Mouse (Mus musculus) ovary, postnatal 14 days (tissue): ENCODE results near the gene Etfdh.

Experiments used
- DNase-seq: peaks from one replicate; pipeline ENCODE4 v3.0.0; 2022; ENCODE audit warnings: low spot score

Etfdh gene

DNA sequence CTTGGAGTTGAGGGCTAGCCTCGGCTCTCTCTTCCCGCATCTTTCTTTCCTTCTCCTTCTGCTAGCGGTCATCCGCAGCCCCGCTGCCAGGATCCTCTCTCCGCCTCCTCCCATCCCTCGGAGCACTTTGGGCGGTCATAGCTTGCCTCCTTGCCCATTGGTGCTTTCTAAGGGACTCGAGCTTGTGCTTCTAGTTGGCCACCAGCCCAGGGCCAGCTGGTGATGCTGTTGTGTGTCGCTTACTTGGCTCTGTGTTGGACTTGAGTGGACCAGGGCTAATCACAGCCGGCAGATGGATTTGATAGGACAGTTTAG lies at the start of gene Etfdh:
Gene Etfdh (minus strand): TSS at position 85 of the 315 bp plus-strand sequence.
- DNase-seq, result peak; percentile 57

DNA sequence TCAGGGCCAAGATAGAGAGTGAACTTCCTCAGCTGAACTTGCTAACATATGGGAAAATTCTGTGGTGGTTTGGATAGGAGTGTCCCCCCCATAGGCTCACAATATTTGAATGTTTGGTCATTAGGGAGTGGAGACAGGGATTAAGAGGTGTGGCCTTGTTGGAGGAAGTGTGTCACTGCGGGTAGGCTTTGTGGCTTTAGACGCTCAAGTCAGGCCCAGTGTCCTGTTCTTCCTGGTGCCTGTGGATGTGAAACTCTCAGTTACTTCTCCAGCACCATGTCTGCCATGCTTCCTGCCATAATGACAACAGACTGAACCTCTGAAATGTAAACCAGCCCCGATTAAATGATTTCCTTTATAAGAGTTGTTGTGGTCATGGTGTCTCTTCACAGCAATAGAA lies 47.1 kb upstream of the Etfdh start:
- no peak for DNase-seq

DNA sequence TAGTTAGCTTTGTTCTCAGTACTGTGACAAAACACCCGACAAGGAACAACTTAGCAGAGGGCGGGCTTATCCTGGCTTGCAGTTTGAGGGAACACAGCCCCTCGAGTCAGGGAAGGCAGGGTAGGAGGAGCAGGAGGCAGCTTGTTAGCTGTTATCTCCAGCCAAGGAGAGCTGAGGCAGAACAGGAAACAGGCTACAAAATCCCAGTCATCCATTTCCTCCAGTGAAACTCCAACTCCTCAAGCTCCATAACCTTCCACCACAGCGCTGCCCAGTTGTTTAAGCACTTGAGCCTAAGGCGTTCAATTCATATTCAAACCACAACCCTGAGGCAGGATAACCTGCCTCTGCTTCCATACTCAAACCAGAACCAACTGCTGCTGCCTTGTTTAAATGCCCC lies 45.3 kb upstream of the Etfdh start:
- DNase-seq, result no peak

DNA sequence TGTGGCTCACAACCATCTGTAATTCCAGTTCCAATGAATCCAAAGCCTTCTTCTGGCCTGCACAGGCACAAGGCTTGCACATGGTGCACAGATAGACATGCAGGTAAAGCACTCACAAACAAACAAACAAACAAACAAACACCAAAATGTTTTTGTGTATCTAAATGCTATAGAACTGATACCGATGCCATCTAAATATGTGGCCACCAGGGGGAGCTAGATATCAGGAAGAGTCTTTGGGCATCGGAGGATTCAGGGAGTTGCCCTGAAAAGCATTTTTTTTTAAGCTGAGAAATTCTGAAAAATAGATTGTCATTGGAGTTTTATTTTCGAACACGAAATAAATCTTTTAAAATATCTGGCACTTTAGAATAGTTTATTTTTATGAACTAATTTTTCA lies 43.8 kb upstream of the Etfdh start:
- peak; percentile 63 for DNase-seq

DNA sequence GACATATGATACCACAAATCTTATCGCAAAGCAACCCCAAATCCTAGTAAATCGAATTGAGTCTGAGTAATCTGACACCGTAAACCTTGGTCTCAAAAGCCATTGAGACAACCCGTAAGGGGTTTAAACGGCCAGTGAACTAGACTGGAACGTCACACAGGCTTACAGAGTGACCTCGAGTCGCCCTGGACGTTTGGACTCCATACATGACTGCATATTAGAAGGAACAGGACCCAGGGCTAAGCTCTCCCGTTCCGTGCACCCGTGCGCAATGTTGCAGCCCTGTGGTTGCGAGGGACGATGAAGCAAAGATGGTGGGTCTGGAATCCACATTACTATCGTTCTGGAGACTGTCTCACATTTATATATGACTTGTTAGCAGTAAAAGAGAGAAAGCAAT lies 42.9 kb upstream of the Etfdh start:
- DNase-seq, result no peak

DNA sequence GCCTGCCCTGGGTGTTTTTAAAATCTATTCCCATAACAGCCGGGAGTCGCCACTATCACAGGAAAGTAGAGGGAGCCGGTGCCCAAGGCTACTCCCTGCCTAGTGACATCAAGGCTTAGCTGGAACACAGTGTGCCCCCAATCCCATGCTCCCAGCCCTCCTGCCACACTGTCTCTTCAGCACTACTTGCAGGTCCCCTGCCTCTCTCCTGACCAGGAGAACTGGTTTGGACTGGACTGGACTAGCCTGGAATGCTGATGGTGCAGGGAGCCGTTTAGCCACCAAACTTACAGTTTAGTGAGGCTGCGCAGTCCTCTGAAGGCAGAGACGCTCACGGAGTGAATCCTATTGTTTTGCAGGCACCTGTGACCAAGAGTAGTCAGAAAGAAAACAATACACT lies 41.3 kb upstream of the Etfdh start:
- no peak for DNase-seq

DNA sequence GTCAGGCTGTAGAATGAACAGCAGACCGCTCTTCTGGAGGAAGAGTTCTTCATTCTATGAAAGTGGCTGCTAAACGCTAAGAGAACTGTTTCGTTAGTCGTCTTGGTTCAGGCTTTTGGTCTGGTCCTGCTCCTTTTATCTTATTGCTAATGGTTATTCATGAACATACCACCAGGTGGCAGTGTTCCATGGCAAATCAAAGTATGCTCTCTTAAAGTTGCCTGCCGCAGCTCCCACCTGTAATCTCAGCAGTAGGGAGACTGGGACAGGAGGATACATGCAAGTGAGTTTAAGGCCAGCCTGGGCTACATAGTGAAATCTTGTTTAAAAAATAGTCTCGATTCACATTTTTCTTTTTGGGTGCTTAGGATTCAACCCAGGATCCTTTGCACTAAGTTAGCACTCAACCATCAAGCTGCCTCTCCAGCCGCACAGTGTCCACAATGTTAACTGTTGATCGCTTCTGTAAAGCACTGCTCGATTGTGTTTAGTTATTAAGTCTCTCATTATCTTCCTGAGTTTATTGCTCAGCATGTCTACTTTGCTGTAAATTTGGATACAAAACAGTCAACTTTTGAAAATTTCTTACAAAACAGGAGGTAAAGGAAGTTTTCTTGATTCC lies 35.6 kb upstream of the Etfdh start:
- DNase-seq, result peak; percentile 54

DNA sequence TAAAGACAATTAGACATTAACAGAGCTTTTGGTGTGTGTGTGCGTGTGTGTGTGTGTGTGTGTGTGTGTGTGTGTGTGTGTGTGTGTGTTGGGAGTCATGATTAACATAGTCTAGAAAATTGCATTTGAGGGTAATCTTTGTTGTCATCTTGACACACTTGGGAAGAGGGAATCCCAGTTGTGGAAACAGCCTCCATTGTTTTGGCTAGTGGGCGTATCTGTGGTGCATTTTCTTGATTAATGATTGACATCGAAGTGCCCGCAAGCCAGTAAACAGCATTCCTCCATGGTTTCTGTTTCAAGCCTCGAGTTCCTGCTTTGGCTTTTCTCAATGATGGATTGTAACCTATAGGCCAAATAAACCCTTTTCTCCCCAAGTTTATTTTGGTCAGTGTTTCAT lies 27.4 kb upstream of the Etfdh start:
- no peak for DNase-seq

DNA sequence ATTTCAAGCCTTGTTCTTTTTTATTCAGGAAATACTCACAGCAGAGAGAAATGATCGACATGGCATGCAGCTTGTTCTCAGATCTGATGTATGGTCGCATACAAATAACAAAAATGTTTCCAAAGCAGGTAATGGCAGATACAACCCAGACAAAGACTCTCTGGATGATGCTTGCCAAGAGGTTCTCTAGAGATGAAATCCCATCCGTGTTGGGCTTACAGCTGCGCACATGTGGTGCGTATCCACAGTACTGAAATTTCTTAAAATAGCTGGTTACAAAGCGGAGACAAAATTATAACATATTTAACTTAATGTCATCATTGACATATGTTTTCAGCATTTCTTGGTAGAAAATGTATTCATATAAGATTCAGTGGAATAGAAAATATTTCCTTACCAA lies 22.8 kb upstream of the Etfdh start:
- no peak for DNase-seq

DNA sequence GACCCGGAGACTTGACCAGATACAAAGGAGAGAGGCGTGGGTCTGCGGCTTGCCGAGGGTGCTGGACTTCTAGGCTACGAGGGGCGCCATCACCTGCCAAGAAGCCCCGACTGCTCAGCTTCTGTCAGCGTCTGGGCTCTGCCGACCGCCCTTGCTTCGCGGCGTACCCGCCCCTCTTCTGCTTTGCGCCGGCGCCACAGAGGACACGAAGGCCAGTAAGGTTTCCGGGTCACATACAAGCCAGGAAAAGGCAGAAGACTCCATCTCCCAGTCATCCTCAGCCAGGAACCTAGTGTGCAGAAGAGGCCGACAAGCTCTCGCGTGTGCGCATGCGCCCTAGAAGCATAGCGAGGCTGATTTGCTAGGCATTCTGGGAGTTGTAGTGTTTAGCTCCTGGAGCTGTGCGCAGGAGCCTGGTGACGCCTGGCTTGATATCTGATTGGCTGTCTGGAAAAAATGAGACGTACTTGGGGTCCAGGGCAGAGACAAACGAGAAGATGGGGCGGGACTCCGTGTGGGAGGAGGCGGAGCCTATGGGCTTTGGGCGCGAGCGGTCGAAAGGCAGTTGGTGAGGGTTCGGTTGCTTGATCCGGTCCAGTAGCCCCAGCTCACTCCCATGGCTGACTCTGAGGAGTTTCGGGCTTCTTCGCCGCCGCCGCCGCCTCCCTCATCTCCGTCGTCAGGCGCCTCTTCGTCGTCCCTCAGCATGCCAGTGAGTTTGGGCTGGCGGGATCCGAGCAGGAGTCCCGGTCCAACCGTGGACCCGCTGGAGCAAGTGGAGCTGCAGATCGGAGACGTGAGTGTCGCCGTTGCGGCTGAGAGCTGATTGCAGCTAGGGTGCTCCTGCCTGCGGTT lies 512 bp downstream of the Etfdh start, which contains the start of gene 4930579G24Rik:
Gene 4930579G24Rik (plus strand): TSS at position 519 of the 855 bp plus-strand sequence.
- peak; percentile 83 for DNase-seq

DNA sequence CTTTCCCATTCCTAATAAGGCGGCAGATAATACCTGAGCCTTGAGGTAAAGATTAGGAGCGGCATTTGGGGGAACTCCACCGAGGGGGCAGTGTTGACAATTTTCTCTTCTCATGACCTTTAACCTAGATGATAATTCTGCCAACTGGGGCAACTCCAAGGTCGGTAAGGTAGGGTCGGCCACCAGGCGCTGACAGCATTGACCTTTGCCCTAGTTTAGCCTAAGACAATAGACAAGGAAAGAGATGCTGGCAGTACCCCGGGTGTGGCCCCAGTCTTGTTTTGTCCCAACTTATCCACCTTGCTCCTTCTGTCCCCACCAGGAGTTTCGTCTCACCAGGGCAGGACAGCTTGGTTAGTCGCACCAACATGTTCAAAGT lies 1.1 kb downstream of the Etfdh start:
- no peak for DNase-seq

DNA sequence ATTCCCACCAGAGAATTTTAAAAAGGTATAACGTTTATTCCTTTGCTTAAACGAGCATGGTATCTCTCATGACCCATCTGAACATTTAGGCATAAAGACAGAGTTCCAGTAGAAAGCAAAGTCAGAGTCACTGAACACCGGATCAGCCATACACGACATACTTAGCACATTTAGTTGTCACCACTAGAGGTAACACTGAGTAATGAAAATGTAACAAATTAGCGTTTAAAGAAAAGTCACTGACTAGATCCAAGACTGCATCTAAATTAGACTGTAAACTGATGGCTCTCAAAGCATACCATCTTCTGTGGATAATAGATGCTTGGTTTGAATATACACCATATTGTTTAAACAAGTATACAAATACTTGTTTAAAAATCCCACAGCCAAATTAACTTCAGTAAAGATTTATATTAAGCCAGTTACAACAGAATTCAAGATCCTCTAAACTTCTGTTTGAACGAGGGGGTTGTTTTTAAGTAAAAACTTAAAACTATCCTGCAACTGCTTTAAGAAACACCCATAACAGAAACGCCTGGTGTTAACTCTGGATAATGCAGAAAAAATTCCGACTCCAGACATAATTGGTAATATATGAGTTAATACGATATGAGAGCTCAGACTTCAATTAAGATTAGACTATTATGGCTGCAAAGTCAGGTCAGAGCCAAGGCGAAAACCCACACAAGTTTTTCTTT lies 1.7 kb downstream of the Etfdh start:
- no peak for DNase-seq

DNA sequence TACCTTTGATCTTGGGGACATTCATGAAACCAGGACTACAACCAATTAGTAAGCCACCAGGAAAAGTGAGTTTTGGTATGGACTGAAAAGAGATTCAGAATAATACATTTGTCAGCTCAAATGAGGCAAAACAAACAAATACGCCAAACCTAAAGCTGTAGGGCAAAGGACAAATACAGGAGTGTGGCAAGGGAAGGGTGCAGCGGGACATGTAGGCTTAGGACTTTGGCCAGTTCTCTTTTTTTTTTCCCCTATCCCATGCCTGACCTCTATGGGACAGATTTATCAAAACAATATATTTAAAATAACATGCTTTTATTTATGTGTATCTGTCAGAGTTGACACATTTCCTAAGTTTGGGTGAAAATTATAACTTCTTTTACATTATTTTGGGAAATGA lies 19.4 kb downstream of the Etfdh start:
- no peak for DNase-seq

DNA sequence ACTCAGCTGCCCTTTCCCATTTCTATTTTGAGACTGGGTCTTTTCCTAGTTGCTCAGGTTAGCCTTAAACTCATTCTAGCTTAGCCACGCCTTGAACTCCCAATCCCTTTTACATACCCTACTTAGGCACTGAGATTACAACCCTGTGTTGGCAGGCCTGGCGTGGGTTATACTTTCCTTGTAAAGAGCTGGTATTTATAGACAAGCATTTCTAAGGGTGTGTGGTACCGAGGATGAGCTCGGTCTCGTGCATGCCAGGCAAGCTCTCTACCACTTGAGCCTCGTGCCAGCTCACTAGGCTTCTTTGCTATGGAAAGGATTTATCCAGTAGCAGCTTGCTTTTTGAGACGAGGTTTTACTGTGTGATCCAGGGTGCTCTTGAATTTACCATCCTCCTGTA lies 33.8 kb downstream of the Etfdh start:
- DNase-seq, result no peak

DNA sequence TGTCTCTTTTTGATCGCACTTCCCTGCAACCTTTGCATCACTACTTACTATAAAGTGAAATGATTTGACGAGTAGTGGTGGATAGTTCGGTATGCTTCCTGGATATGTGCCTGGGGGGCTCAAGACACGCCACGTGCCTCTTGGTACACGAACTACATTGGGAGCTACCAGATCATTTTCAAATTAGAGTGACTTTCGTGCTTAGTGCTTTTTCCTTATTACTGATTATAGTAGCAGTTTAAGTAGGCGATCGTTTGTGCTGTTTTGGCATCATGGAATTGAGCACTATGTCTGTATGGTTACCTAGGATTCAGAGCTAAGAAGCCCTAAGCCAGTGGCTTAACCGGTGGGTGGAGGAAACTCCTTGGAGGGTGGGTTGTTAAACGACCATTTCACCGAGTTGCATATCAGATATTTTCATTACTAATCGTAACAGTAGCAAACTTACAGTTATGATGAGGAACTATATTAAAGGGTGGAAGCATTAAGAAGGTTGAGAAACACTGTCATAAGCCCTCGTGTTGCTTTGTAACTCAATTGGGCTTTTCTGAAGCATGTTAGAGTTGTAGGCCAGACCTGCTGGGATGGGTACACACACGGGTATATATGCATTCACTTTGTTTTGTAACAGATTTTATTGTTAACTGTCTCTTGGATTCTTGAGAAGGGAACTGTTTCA lies 37.4 kb downstream of the Etfdh start:
- no peak for DNase-seq

DNA sequence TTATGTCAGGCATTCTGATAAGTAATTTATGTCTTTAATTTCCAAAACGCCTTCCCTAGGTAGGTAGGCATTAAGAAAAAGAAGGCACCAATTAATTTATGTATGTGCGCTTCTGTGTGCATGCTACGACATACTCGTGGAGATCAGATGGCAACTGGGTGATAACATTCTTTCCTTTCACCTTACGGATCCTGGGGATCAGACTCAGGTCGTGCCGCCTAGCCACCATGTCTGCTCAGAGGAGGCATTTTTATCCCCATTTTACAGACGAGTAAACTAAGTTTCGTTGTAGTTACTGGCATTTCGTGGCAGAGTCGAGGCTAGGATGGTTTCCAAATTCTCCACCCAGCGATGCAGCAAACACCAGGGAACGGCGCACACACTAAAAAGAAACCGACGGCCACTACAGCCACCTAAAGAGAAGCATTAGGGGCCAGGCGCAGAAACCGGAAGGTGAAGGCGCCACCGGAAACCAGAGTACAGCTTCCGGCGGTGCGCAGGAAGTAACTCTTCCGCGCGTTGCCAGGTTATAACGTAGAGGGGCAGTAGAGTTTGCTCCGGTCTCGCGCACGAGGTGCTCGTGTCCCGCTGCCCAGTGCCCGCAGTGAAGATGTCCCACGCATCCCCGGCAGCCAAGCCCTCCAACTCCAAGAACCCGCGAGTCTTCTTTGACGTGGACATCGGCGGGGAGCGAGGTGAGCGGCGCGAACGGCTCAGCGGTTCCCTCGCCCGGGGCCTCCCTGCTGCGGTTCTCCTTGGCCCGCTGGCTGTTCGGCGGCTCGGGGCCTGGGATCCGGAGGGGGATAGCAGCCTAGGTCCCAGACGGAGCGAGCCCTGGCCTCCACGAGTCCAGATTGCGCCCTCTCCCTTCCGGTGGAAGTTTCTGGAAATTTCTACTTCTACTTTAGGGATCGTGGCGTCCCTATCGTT lies 38.2 kb downstream of the Etfdh start, which contains the start of gene Ppid:
Gene Ppid (plus strand): TSS at position 480 of the 930 bp plus-strand sequence.
- DNase-seq, result peak; percentile 59

DNA sequence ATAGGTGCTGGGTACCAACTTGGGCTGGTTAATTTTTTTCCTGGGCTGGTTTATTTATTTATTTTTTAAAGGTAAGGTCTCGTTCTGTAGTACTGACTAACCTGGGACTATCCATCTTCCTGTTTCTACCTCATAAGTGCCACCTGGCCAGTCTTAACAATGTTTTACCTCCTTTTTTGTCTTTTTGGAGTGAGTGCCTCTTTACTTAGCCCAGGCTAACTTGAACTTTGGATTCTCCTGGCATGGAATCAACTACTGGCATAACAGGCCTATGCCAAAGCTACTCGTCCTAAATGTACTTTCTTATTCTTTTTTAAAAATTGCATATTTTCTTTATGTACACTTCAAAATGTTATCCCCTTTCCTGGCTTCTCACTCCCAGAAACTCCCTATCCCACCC lies 39.6 kb downstream of the Etfdh start:
- DNase-seq, result no peak

DNA sequence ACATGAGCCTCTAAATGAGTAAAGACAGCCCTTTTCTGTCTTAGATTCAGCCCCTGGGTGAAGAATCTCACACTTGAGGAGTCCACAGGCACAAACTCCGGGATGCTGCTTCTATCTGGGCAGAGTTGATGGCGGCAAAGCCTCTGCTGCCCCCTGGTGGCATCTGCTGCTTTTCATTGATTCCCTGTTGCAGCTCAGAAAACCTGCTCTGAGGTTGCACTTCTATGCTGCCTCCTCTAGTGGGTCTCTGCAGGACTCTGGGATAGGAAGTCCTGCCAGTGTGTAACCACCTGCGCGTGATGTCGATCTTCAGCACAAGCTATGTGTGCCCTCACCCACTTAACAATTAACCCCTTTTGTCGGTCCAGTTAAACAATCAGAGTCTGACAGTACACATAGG lies 42.5 kb downstream of the Etfdh start:
- DNase-seq, result peak; percentile 86

DNA sequence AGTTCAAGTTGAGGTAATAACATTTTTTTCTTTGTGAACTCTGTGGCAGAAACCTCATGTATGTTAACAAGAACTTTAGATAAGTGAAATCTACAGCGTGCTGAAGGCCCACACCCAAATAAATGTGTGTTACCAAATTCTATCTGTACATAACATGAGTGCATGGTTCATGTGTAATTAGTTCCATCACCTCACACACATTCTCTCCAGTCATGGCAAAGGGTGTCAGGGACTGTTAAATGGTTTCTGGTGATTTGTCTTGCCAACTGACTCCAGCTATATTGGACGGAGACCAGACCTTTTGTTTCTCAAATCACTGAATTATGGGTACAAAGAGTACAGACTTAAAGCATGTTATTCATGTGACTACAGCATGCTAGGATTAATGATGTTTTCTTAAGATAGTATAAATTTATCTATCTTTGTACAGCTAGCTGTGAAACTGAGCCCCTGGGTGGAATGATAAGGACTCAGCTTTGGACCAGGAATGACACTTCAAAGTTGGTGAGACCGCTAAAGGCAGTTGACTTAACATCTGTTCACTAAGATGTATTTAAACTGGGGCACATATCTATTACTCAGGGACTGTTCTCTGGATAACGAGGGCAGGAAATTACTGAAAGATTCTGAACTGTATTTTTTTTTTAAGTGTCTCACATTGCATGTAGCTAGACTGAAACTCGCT lies 49.3 kb downstream of the Etfdh start:
- no peak for DNase-seq

DNA sequence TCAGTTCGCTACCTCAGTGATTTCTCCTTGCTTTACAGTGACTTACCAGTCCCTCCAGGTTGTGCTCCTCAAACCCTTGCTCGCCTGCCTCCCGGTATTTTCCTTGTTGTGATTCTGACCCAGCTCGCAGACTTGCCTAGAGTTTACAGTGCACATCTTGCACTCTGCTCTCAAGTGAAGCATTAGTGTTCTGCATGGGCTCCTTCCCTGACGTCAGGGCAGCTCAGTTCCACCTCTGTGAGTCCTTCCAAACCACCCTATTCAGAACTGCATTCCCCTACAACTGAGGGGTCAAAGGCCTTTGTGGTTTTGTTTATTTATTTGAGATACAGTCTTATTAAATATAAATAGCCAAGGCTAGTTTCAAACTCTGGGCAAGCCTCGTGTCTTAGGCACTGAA lies 51.1 kb downstream of the Etfdh start:
- no peak for DNase-seq

DNA sequence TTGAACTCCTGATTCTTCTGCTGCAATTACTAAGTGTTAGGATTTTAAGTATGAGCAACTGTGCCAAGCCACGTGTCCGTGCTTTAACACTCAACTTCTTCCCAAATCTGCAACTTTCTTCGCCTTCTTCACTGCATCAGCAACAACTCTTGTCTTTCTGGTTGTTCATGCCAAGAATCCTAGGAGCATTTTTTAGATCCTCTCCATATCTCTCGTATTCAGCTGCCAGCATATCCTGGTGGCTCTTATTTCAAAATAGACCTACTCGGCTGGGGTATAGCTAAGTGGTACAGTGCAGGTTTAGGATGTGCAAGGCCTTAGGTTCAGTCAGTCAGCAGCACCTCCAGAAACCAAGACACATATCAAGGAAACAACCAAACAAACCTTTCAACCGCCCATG lies 51.7 kb downstream of the Etfdh start:
- DNase-seq, result no peak
